Mouse (Mus musculus): Measurements from ENCODE around the gene Ddx6.
"Not testable (repeated sequence)": the region's sequence is repeated elsewhere in the genome, so short reads cannot be mapped to it uniquely, and the experiment has no call there.

The Ddx6 gene

DNA sequence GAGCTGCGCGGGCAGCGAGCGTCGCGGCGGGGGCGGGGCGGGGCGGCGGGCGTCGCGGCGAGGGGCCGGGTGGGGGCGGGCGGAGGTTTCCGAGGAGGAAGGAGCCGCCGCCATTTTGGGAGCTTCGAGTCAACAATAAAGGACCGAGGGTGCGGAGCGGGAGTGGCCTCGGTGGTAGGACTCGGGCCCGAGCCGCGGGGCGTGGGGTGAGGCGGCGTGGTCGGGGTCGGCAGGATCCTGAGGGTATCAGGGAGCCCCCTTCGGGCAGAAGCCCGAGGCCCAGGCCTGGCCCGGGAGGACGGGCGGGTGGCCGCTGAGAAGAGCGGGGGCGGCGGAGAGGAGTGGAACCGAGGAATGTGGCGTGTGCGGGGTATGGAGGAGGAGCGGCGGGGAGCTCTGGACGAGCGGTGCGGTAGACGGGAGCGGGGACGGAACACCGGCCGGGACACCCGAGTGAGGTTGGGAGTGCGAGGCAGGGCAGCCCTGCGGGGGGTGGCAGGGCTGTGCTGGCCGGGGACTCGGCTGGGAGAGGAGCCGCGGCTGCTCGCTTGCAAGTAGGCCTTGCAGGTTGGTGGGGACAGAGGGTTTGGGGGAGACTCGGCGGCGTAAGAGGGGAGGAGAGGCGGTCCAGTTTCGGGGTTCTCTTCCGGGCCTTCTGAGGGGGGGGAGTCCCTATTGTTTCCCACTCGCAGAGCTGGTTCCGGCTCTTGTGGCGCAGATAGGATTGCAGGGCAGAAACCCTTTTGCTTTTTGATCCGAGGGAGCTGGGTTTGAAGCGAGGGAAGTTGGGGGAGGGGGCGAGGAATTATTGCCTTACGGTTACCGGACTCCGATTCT lies at the start of gene Ddx6:
TSS of gene Ddx6 (plus strand) at position 114 of the 837 bp plus-strand sequence.
- DNase-seq (ENCODE audit: low spot score) = peak; percentile 79

DNA sequence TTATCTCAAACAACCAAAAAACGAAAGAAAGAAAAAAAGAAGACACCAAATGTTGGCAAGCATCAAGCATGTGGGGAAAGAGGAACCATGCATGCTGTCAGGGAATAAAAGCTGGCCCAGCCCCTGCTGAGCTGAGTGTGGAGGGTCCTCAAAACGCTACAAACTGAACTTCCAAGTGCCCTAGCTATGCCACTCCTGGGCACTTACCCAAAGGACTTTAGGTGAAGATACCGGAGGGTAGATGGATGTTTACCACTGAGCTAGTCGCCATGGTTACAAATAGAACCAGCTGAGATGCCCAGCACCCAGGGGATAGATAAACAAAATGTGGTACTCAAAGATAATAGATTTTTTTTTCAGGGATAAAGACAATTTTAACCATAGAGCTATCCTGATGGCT lies 43.1 kb upstream of the Ddx6 start, which contains the start of gene Cxcr5:
TSS of gene Cxcr5 (minus strand) at position 281 of the 400 bp plus-strand sequence.
- no peak for DNase-seq (ENCODE audit: low spot score)

DNA sequence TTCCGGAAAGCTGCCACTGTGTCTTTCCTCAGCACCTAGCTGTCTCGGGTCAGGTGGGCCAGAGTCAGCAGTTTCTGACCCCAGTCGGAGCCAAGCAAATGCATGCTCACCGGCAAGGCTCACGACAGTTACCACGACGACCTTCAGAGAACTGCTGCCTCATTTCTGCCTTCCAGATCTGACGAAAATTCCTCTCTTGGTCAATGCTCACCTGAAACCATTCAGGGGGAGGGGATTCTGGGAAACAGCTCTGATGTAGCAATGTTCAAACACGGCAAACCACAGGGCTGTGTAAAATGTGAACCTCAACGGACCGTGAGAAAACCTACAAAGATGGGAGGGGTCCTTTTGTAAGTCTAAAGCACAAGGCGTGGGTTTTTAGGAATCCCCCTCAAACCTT lies 41.8 kb upstream of the Ddx6 start:
- no peak for DNase-seq (ENCODE audit: low spot score)

DNA sequence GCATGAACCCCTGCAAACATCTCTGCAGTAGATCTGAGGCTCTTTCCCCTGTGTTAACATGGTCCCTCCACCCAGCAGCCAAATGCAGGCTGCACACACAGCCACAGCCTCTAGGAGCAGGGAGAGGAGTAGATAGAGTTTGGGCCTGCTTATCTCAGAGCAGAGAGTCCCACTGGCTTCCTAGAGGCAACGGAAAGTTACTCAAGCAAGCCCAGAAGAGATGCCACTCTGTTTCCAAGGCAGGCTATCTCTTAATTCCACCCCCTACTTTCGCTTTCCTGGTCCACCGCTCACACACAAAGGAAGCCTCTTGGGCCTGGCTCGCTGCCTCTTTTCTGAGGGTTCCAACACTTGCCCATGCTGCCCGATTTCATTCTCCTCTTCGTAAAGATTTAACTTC lies 39.3 kb upstream of the Ddx6 start:
- peak; percentile 13 for DNase-seq (ENCODE audit: low spot score)

DNA sequence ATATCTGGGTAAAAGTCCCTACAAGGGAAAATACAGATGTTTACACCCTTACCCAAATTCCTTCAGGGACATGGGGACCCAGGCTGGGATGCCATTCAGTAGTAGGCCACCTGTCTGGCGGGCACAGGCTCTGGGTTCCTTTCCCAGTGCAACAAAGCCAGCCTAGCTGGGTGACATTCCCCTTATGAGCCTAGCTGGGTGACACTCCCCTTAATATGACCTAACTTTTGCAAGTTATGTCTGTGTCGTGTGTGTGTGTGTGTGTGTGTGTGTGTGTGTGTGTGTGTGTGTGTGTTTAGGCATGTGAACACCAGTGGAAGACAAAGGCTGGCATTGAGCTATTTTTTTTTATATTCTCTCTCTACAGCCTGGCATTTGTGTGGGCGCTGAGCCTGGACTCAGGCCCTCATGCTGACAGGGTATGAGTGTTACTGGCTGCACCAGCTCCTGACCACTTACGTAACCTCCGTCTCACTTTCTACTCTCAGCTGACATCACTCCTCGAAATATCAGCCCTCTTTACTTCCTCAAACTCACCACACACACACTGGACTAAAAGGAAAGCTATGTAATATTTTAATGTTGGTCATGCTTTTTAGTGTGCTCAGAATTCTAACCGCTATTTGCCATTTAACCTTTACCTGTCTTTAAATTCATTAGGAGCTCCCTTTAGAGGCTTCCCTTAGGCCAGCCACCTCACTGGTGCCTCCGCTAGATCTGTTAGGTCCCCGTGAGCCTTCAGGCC lies 37.2 kb upstream of the Ddx6 start:
- DNase-seq (ENCODE audit: low spot score) = no peak

DNA sequence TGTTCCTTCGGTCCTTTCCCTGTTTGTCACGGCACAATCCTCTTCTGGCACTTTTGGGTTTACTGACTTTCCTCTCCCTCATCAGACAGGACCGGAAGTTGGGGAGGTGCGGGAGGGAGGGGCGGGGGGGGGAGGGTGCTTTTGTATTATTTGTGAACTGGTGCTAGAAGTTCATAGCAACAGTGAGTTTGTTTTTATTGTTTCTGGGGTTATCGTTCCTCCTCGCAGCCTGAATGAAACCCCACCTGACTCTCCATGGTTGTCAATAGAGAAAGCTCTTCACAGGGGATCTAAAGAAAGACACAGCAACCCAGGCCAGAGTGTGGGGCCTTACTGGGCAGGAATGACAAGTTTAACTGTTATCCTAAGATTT lies 36.6 kb upstream of the Ddx6 start:
- DNase-seq (ENCODE audit: low spot score) = no peak

DNA sequence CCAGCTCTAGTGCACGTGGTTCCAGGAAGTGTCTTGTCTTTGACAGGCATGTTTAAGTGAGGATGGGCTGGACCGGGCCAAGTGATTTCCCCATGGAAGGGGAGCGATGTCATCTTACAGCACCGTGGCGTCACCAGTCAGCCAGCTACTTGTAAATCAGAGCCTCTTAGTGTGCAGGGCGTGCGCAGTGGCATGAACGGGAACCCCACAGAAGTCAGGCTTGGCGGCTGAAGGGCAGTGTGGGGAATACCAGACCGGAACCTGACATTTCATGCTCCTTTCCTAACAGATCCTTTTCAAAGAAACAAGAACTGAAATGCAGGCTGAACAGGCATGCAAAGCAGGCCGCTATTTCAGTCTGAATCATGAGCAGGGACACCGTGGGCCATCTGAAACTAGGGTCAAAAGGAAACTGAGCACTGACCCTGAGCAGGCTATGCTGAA lies 33.7 kb upstream of the Ddx6 start:
- DNase-seq (ENCODE audit: low spot score) = no peak

DNA sequence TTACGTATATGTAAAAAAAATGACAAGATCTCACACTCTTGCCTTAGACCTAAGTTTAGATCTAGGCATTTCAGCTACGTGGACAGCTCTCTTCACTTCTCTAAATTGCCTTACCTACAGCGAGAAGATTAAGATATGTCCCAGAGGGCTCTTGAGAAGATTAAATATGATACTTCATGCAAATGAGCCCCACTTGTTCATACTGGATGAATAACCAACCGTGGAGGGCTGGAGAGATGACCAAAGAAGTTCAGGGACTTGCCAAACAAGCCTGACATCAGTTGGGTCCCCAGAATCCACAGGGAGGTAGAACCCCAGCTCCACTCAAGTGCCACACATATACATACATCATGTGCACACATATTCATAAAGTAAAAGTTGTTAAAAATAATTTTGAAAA lies 31.4 kb upstream of the Ddx6 start:
- no peak for DNase-seq (ENCODE audit: low spot score)

DNA sequence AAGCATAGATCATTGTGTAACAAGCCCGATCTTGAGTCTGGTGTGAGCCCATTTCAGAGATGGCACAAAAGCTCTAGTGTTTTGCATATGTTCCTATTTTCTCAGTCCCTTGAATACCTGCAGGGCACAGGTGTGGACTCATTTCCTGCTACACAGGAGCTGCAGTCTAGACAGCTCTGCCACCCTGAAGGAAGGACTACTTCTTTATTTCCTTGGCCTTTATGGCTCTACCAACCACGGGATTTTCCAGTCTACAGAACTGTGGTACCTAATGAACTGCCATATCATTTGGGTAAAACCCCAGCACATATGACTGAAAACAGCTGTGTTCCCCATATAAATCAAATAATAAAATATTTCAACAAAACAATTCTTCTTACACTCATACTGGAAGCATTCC lies 29.6 kb upstream of the Ddx6 start:
- DNase-seq (ENCODE audit: low spot score) = no peak

DNA sequence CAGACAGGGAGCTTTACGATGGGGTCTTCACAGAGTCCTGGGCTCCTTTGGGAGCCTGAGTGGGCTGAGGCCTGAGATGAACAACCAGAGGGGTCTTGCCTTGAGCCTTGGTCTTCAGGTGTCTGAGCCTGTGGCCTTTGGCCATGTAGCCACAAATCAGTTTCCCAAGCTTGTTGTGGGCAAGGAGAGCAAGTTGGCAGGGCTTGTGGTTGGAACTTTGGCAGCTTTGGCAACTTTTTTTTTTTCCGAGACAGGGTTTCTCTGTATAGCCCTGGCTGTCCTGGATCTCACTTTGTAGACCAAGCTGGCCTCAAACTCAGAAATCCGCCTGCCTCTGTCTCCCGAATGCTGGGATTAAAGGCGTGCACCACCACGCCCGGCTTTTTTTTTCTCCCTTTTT lies 28.6 kb upstream of the Ddx6 start:
- not testable (repeated sequence) for DNase-seq (ENCODE audit: low spot score)

DNA sequence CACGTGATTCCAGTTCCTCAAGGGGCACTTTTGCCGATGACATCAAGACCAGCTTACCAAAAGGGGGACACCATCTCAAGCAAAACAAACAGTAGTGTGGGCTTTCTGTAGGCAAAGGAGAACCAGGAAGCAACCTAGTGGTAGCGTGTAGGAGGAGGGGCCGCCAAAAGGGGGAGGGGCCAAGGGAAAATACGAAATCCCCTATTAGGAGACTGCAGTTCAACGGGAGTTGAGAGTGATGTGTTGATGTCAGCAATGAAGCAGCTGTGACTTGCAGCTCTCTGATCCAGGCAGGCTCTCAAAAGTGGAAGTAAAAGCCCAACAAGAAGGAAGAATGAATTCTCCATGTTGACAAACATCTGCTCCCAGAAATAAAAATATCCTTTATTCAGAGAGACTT lies 25.3 kb upstream of the Ddx6 start:
- no peak for DNase-seq (ENCODE audit: low spot score)

DNA sequence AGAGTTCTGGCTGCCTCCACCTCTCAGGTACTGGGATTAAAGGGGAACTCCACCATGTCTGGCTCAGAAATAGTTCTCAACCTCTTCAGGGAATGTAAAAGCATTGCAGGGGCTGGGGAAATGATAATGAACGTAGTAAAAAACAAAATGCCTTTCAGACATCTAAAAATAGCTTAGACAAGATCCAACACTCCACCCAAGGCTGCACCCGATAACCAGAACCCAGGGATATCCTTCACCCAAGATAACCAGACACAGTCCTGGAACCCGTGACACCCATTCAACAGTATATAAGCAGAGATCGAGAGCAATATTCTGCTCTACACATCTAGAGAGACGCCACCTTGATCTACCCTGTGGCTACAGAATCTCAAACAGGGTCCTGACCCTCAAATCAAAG lies 24.6 kb upstream of the Ddx6 start:
- no peak for DNase-seq (ENCODE audit: low spot score)

DNA sequence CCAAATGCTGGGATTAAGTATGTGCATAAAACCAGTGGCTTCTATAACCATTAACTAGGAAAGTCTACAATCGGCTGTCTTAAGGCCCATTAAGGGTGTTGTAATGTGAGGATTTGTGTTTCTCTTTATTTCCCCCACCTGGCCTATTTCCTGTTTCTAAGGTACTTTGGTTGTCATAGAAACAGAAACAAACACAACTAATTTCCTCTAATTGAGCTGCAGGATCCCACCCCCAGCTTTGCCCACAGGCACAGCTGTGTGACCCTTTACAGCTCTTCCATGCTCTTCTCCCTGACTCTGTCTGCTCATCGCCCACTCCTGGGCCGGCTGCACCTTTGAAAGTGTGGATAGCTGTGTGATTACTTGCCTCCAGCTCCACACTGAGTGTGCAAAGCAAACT lies 23.3 kb upstream of the Ddx6 start:
- DNase-seq (ENCODE audit: low spot score) = no peak

DNA sequence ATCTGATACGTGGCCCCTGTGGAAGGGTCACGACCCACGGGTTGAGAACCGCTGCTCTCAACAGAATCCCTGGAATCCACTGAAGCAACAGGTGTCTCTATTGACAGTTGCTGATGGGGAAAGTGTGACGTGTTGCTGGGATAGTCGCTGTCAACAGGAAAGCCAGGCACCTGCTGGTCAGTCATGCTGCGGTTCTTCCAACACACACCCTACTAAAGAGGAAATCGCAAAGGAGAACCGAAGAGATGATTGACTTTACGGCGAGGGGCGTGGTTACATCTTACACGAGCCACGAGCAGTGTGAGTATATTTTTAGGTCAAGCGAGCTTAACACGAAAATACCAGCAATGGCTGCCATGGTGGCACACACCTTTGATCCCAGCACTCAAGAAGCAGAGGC lies 22.3 kb upstream of the Ddx6 start:
- DNase-seq (ENCODE audit: low spot score) = no peak

DNA sequence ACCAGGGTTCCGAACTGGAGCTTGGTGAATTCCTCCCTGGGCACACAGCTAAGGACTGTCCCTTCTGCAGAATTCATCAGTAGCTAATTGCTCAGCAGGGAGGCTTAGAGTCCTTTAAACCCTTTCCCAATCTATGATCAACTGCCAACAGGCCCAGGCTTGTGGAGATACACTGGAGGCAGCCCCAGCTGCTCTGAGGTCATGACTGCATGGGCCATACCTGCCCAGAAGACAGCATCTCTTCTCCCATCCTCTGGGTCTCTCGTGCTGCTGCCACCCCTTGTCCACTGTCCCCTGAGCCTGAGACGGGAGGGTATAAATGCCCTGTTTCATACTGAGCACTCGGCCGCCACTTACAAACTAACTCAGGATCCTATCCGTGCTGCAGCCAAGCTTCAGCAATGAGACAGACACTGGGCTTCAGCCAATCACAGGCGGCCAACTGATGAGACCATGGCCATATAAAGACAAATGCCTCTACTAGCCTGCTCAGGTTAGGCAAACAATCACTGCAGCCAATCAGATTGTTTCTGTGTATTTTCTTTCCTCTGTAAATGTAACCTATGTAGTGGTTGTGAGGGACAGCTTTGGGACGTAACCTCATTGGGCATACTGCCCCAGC lies 17.9 kb upstream of the Ddx6 start:
- peak; percentile 23 for DNase-seq (ENCODE audit: low spot score)

DNA sequence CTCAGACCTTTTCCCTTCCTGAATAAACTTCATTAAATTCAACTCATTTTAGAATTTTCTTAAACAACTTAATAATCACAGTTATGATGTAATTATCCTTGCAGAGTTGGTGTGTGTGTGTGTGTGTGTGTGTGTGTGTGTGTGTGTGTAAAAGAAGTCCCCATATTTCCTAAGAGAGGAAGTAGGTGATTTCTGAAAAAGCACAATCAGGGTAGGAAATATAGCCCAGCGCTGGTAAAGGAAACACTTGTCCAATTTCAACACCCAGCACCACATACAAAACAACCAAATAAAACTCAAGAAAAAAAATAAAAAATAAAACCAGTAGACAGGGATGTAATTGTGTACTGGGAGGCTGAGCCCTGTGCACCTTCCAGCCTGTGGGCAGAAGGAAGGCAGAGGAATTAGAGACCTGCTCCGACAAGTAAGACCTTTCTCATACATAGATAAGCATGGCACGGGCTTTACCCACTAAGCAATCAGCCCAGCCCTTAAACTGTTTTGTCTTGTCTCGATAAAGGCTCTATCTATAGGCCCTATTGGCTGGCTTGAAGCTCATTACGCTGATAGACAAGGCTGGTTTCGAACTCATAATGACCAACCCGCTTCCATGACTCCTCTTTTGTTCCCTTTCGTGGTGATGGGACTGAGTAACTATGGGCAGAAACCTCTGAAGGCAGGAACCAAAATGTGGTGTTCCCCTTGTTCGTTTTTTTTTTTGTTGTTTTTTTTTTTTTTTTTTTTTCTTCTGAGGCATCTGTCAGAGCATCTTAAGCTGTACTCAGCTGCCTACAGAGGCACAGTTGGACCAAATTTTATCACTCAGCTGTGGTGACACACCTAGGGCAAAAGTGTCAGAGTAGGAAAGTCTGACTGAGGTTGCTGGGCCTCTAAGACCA lies 17.2 kb upstream of the Ddx6 start:
- no peak for DNase-seq (ENCODE audit: low spot score)

DNA sequence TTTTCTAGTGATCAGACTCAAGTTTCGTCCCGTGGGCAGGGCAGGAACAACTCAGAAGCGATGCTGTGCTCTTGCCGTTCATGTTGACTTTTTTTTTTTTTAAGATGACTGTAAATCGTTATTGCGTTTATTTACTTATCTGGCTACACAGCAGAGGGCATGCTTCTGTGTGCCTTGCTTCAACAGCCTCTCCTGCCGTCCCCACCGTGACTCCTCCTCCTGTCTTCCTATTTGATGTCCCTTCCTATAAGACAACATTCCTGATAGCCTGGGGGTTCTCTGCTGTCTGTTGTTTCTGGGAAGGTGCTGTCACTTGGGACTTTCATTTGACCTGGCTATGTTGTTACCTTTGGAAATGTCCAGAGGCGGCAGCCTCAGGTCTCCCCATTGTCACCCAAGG lies 16.1 kb upstream of the Ddx6 start:
- DNase-seq (ENCODE audit: low spot score) = no peak

DNA sequence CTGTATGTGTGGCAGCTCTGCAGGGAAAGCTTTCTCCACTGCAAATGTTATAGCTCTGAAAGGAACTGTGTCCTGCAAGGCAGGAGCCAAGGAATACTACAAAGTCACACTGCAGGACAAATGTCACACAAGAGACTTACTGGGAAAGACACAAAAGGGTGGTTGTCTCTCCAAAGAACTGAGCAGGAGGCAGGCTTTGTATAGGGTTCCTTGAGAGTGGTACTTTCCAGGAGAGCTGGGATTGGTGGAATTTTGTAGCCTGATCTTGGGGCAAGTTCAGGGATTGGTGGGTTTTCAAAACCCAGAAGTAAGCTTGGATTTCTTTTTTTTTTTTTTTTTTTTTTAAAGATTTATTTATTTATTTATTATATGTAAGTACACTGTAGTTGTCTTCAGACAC lies 15.6 kb upstream of the Ddx6 start:
- DNase-seq (ENCODE audit: low spot score) = no peak

DNA sequence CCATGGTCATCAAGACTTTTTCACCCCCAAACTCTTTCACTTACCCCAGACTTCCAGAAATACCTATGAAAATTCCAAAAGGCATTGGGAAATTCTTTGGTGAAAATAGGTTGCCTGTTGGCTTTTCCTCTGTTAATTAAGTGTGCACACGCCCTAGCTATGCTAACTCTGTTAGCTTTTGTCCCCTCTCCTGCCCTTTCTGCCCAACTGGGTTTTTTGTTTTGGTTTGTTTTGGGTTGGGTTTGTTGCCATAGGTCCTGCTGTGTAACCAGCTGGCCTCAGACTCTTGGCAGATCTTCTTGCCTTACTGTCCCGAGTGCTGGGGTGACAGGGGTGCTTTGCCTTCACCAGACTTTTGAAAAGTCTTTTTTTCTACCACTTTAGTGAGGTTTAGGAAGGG lies 13.7 kb upstream of the Ddx6 start:
- no peak for DNase-seq (ENCODE audit: low spot score)

DNA sequence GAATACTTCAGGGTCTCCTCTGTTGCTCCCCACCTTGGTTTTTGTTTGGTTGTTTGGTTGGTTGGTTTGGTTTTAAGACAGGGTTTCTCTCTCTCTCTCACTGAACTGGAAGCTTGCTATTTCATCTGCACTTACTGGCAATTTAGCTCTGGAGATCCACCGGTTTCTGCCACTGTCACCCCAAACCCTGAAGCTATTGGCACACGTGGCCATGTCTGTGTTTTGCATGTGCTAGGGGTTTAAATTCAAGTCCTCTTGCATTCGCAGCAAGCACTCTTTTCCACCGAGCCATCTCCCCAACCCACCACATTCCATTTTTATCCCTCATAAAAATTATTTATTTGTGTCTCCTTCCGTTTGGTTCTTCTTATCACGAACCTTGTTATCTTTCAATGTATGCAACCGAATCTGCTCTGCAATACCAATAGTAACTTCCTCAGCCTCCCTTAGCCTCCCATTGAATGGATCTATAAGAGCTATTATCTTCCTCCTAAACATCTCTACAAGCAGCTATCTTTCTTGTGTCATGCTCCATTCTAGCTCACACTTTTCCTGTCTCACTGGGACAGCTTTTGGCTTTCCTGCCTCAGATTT lies 13.0 kb upstream of the Ddx6 start:
- no peak for DNase-seq (ENCODE audit: low spot score)

DNA sequence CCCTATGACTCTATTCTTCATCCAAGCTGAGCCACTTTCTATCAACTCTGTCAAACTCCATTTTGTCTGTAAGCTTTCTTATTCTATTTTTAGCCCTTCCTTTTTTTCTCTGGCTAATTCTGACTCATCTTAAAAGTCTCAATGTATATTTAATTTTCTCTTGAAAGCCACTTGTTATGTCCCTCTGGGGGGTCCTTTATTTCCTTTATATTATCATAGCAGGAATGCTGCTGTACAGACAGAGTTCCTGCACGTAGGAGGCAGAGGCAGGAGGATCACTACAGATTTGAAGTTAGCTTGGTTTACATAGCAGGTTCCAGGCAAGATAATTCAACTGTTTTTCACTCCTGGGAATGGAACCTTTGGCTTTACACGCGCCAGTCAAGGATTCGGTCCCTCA lies 11.5 kb upstream of the Ddx6 start:
- DNase-seq (ENCODE audit: low spot score) = no peak

DNA sequence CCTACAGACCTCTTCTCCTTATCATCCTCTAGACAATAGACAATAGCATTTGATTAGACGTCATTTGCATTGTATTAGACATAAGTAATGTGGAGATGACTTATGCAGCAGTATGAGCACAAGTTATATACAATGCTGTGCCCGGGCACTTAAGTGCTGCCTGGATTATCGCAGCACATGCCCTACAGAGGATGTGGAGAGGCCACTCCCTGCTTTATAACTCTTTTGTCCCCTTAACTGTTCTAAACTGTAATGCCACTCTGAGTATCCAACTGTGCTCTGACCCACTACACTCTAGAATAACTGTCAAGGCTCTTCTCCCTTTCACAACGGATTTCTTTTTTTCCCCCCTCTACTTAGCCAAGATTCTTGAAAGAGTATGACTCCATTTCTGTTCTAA lies 10.8 kb upstream of the Ddx6 start:
- DNase-seq (ENCODE audit: low spot score) = no peak

Data from embryo, embryonic 10 days (tissue).